Mouse (Mus musculus): ENCODE results near the gene Nobox.

The Nobox gene

DNA sequence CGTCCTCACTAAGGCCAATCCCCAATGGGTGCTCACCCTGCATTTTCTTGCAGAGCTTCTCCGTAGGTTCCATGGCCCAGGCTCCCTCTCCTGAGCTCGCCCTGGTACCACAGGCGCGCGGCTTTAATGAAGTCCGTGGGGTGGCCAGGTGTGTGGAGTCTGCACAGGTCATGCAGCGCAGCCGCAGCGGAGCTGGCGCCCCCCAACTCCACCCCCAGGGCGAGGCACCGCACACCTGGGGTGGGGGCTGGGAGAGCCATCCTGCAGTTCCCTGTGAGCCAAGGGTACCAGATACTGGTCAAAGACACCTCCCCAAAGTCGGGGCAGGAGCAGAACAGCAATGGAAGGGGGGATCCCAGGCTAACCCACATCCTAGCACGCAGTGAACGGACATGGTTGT lies at the start of gene Nobox:
Gene Nobox (minus strand): TSS at position 101 of the 400 bp plus-strand sequence.
- DNase-seq (ENCODE audit: extremely low spot score, low spot score) = no peak

DNA sequence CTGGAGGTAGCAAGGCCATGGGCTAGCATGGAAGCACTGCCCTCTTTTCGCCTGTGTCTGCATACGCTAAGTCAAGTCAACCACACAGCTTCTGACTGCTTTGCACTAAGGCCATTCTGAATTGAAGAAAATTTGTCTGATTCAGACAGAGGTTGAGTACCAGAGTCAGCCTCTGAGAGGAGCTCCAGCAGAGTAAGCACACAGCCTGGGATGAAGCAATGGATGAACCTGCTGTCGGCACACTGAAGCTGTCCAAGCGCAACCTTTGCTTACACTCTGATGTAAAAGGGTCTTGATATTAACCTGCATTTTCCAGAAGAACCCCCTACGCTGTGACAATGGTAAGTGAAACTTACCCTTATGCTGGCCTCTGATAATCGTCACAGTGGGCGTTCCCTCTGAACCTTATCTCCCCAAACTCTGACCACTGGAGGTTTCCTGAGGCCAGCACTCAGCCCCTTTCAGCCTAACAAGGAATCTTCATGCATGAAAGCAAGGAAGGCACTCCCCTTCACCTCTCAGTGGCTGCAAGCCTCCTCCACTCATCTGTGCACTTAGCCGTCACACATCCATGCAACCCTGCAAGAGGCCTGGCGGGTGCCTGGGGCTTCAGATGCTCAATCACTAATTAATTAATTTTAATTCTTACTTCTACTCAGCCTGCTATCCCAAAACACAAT lies 45.3 kb upstream of the Nobox start:
- DNase-seq (ENCODE audit: extremely low spot score, low spot score) = no peak

DNA sequence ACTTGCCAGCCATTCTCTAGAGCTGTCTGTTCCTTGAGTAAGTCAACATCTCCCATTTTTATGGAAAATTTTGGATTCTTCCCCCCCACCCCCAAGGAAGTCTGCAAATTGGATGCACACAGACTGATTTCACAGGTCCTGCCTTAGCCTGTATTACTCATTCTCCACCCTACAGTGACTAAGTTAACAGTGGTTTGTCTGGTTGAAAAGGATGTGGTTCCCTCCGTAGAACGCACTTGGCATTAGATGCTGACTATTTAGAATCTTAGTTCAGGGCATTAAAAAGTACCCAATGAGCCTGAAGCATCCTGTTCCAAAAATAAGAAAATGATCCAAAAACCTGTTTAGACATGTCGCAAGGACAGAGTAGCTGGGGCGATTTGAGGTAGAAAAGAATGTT lies 44.1 kb upstream of the Nobox start:
- DNase-seq (ENCODE audit: extremely low spot score, low spot score) = no peak

DNA sequence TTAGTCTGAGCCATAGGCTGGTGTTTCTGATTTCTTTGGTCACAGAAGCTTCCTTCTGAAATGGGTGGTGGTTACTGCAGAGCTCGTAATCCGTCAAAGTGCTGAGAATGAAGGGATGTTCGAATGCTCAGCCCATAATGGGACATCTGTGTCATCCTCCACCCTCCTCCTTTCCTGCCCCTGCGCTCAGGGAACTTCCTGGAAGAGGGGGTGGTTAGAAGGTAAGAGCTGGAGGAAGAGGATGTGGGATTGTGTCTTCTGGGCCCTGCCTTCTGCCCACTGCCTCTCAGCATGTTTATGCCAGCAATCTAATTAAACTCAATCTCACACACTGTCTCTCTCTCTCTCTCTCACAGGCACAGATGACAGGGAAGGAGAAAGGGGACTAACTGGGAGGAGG lies 39.7 kb upstream of the Nobox start:
- no peak for DNase-seq (ENCODE audit: extremely low spot score, low spot score)

DNA sequence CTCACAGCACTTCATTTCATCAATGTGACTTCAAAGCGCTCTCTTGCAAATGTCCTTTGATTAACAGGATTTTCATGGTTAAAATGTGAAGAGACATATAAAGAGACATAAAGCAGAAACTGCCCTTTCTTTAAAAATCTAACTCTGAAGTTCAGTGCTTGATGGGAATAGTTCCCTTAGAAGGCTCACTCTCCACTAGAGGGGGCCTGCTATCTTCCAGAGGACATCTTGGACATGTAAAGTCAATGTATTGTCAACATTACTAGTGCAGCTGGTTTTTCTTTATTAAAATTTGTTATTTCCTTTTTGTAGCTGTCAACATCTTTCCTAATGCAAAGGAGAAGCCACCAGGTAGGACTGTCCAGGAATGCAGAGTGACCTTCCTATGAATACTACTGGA lies 38.3 kb upstream of the Nobox start:
- DNase-seq (ENCODE audit: extremely low spot score, low spot score) = no peak

DNA sequence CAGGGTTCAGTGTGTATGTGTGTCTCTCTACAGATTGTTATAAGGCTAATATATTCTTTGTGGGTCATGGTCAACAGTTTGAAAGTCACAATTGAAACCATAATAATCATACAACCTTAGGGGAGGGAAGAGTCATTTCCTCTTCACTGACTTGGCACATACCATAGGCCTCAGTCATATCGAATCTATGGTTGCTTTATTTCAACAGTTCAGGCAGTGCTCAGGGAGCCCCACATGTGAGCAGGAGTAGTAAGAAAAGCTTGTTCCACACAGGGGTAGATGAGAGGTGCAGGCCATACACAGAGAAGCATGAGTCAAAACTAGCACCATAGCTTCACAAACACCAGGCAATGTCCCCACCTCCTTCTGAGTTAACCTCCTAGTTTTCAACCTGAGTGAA lies 33.7 kb upstream of the Nobox start:
- no peak for DNase-seq (ENCODE audit: extremely low spot score, low spot score)

DNA sequence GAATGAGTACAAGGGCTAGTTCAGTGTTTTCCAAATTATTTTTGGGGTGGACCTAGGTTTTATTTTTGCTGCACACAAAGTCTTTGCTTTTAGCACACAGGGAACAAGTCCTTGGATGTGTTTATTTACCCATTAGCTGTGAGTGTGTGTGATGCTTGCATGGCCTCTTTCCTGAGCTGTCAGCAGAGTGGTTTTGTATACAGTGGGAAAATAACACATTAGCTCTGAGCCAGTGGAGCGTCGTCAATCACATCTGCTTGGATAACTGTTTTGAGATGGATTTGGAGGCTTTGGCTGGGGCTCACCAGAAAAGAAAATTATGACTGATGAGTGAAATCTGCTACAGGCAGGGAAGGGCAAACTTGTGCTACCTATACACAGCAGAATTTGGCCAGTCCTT lies 33.0 kb upstream of the Nobox start:
- DNase-seq (ENCODE audit: extremely low spot score, low spot score) = no peak

DNA sequence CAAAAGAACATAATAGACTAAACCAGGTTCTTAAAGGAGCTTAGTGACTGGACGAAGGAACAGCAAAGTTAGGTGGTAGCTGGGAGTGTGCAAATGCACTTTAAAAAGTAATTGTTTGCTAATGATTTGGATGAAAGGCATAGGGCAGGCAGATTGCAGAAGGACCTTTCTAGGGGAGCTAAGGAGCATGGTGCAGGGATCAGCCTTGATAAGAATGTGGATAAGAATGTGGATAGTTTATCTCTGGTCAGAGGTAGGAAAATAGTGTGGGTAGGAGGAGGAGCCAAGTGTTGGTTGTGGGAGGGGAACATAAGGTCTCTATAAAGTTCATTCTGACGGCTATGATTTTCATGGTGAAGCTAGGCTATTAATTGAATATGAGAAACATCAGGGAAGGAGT lies 29.4 kb upstream of the Nobox start:
- no peak for DNase-seq (ENCODE audit: extremely low spot score, low spot score)

DNA sequence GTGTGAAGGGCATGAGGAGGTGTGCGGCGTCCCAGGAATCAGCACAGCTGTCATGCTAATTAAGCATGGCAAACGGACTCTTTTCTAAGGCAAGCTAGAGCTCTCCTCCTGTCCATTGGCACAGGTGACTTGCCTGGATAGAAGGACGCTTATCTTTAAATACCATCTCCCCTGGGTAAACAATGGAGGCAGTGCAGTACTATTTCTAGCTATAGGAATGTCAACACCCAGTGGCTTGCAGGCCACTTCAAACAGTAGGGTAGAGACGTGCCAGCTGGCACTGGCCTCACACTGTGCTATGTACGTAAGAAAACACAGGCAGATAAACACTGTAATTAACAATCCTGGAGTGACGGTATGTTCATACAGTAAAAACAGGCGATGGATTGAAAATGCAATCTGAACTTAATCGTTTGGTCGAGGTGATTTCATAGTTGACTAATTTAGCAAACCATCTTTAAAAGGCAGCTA lies 28.2 kb upstream of the Nobox start:
- no peak for DNase-seq (ENCODE audit: extremely low spot score, low spot score)

DNA sequence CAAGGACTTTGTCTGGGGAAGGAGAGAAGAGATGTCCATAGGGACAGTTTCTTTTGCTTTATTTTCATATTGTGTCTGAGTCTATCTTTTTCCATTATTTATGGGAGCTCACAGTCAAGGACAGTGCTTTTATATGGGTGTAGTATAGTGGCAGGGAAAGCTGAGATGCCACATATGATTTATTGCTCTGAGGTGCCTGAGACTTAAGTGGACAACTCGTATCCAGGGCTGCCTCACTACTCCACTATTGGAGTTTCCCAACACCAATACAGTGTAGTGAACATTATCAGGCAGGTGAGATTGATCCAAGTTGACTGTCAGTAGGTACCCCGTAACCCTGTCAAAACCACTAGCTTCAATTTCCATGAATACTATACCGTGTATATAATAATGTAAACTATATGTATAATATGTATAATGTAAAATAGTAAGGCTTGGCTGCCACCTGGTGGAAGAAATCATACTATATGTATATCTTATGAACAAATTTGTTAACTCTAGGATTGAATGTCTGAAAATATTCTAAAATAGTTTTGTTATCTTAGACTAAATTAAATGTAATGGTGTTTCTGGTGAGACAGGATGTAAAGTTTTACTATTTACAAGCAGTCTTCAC lies 26.4 kb upstream of the Nobox start:
- no peak for DNase-seq (ENCODE audit: extremely low spot score, low spot score)

DNA sequence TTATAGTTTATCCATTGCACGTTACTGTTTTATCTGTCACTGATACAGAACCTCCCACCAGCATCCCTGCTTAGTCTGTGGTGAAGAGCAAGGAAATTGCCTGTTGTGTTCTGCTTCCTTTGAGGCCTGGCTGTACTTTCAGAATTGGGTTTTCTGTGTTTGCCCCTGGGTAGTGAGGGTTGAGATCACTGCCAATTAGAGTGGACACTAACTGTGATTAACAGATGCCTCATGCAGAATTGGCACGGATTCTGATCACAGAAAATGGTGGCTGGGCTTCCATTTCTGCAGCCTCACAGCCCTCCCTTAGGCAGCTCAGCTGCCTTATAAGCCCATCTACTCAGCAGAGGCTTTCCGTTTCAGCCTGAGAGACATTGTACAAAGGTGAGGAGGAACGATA lies 24.1 kb upstream of the Nobox start:
- no peak for DNase-seq (ENCODE audit: extremely low spot score, low spot score)

DNA sequence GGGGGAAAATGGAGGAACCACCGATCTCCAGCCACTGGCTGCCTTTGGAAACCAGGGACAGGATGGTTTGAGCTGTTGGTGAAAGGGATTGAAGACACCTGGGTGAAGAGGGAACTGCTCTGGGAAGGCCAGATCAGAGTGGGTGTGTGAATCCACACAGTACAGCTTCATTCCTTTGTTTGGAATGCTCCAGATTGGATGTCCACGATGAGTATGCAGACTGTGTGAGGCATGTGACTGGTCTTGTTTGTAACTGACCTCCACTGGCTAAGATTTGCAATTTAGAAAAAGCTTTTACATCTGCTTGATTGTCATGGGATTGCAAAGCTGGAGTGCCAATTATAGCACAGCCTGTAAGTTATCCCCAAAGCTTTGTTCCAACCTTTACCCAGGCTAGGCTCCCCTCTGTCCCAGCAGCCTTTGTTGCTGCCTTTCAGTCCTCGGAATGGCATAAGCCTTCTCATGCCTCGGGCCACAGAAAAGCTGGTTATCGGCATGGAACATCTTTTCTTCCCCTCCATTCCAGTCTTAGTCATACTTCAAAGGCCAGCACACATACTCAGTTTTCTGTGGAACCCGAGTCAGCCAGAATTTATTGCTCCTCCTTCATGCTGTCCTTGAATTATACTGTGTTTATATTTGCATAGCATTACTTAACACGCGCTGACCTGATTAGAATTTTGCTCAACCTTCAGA lies 3.8 kb upstream of the Nobox start:
- DNase-seq (ENCODE audit: extremely low spot score, low spot score) = no peak

DNA sequence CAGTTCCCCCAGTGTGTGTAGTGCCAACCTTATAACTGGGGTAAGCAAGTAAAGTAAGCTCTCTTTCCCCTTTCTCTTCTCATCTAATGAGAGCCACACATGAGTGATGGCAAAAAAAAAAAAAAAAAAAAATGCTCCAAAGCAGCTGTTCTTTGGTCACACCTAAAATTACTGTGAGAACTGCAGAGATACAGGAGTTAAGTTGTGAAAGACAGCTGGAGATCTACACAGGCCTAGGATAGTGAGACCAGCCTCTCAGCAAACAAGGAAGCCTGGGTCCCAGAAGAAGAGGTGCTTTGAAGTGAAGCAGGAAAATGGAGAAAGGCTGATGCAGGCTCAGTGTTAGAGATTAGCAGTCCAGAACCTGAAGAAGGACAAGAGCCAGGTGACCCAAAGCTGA lies 3.2 kb upstream of the Nobox start:
- DNase-seq (ENCODE audit: extremely low spot score, low spot score) = no peak

DNA sequence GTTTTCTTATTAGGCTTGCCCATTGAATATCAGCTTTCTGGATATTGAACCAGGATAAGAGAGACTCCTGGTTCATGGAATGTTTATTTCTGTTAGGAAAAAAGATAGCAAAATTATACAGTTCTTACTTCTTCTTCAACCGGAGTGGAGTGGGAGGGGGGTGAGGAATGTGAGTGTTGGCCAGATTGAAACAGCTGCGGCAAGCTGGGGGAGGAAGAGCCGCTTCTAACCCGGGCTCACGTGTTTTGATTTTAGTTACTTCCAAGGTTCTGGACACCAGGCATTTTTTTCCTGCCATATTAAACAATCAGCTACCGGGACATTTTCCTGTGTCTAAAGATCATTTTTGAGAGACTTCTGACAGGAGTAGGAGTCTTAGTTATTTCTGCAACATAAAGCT lies 717 bp upstream of the Nobox start:
- no peak for DNase-seq (ENCODE audit: extremely low spot score, low spot score)

DNA sequence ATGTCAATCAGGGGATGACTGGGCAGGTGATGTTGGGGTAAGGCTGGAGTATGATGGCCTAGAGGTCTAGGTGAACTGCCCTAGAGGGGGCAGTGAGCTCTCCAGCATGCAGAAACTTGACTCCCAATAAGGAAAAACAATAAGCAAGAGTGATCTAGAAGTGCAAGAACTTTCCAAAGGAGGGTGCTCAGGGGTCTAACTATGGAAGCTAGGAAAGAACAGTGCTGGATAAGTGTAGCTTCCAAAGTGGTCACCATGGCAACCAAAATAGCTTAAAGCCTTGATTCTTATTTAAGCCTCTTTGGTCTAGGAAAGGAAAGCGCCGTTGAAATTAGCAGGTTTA lies 11.9 kb downstream of the Nobox start:
- peak; percentile 20 for DNase-seq (ENCODE audit: extremely low spot score, low spot score)

DNA sequence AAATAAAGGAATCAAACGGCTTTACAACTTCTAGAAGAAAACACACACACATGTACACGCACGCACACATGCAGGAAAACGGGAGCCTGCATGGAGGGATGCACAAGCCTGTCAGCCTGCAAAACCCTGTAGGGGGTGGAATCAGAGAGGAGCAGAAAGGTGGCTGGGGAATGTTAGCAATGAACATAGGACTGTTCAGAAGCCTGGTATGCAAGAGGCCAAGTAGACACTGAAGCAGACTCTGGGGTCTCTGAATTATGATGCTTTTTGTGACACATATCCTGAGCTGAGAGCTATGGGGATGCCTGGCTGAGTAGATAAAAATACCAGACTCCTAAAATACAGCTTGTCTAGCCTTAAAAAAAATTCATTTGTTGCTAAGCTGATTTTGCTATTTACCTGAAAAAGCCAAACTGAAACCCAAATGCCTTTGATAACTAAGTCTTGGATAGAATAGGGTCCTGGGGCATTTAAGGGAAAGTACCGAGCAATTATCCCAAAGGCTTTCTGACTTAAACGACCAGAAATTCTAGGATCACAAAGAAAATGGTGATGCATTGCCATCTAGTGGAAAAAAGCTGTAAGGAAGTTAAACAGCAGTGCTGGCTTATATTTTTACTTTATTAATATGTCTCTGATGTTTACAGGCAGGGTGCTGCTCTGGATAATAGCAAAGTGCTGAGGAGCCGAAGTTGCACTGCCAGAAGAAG lies 12.4 kb downstream of the Nobox start:
- DNase-seq (ENCODE audit: extremely low spot score, low spot score) = no peak

DNA sequence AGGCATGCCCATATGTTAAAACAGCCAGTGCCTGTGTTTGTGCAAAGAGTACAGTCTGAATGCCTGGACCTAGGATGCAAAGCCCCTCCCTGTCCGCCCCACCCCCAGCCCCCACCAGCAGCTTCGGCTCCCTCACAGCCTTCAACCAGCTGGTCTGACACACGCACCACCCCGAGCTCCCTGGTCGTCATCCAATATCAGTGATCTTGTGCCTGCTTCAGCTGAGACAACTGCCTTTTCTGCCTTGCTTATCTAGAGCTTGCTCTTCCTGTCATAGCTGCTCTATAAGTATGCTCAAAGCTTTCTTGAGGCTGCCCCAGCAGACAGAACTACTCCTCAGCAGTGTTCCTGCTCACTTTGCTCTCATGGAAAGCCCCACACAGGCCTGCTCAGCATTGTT lies 13.4 kb downstream of the Nobox start:
- no peak for DNase-seq (ENCODE audit: extremely low spot score, low spot score)

DNA sequence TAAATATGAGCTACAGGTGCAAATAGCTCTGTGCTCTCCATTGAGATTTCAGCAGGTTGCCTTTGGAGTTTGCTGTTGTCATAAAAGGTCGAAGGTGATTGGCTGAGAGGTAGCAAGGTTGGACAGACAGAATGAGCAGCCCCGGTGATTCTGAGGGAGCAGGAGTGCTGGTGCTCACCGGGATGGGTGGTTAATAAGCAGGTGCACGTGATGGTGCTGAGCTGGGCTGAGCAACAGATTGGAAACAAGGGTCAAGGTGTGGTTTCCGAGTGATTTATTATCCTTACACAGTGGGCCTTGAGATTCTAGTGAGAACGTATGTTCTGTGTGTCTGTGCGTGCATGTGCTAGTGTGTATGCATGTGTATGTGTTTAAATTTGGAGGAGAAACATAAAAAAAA lies 16.2 kb downstream of the Nobox start:
- no peak for DNase-seq (ENCODE audit: extremely low spot score, low spot score)

DNA sequence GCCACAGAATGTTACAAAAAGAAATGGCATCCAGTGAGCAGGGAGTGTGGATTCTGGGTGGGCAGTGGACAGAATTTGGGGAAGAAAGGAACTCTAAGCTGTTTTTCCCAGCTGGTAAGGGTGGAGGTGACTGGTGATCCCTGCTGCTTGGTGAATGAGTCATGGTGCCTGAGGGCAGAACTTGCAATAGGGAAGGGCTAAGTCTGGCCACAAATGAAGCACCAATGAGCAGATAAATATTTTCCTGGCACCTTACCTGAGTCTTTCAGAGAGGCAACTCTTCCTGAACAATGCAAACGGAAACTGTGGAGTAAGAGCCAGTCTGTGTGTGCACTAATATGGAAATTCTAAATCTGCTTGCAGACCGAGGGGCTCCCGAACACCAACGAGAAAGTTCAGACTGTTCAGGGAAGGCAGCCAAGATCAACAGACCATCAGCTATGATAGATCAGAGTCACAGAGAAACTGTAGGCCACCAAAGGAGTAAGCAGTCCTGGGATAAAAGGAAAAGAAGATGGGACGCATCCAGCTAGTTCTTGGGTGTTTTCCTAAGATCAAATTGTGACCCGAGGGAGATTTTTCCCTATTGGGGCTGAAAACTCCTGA lies 16.8 kb downstream of the Nobox start:
- no peak for DNase-seq (ENCODE audit: extremely low spot score, low spot score)

DNA sequence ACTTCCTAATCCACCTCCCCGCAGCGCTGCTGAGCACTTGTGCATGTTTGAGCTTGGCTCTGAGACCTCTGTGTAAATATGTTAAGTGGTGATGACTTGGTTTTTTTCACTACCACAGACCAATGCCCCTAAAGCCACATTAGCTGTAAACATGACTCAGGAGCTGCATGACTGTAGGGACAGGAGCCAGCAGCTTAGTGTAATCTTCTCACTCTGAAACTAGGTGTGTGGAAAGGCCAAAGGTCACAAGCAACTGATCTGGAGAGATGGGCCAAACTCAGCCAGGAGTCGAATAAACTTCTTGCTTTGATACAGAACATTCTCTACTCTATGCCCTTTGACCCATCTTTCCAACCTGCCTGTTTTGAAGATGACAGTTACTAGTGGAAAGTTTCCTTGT lies 17.3 kb downstream of the Nobox start:
- DNase-seq (ENCODE audit: extremely low spot score, low spot score) = no peak

DNA sequence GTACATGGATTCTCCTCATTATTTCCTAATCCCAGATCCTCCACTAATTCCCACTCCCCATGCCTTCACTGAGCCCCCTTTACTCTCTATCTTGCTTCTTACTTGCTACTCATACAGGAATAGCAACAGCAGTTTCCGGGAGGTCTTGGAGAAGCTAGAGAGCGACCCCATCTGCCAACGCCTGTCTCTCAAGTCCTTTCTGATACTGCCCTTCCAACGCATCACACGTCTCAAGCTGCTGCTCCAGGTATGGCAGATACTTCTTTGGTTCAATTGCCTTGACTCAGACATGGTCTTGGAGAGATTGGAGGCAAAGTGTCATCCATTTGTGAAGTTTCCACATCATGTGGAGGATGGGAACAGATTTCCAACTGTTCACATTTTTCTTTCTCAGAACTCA lies 28.9 kb downstream of the Nobox start:
- no peak for DNase-seq (ENCODE audit: extremely low spot score, low spot score)

DNA sequence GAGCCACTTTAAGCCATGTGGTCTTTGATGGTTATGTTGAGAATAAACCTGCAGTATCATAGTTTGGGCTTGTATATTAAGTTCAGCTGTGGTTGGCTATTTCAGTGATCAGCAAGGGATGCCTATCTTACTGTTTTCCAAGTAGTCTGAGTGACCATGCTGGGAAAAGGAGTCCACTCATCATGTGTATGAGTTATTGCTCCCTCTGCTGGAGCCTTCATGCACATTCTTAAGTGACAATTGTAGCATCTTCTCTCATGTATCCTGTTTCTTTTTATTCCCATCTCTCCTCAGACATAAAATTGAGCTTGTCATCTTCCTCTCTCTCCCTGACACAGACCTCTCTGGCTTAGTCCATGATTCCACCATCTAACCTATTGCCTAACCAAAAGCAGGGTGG lies 31.1 kb downstream of the Nobox start:
- no peak for DNase-seq (ENCODE audit: extremely low spot score, low spot score)
